Mouse (Mus musculus) forebrain, embryonic 11.5 days (tissue): ENCODE measurements around the gene Nectin1. TPM values are rescaled to one million over a fixed set of nuclear protein-coding genes. Genes with fewer than 3 reads are reported as not detected.

Source experiments
- ATAC-seq: fragments of 200-750 bp; cut with Nextera tagmentation; replicated peaks from 2 replicates; pipeline ENCODE4 v1.8.0; 2017; ENCODE audit warnings: moderate TSS enrichment; ENCODE audit not compliant: low FRiP score
- DNase-seq: peaks from one replicate; pipeline ENCODE4 v3.0.0-alpha.2; 2017; ENCODE audit warnings: low spot score
- H3K27ac ChIP-seq: fragments of 300-500 bp; sonication (generic); 2 replicates; pipeline ENCODE4 v1.5.1; 2014; ENCODE audit warnings: low read depth, low read length
- H3K27me3 ChIP-seq: fragments of 300-500 bp; sonication (generic); 2 replicates; pipeline ENCODE4 v1.6.1; 2014; ENCODE audit warnings: mild to moderate bottlenecking, low read length, mixed read lengths; ENCODE audit not compliant: control insufficient read depth, insufficient read depth
- H3K36me3 ChIP-seq: fragments of 300-500 bp; sonication (generic); 2 replicates; pipeline ENCODE4 v1.6.1; 2014; ENCODE audit warnings: mild to moderate bottlenecking, low read length, moderate library complexity, mixed read lengths; ENCODE audit not compliant: control insufficient read depth, insufficient read depth
- H3K4me1 ChIP-seq: fragments of 300-500 bp; sonication (generic); replicated peaks from 2 replicates; pipeline ENCODE4 v1.6.1; 2014; ENCODE audit warnings: low read length, mixed read lengths; ENCODE audit not compliant: control insufficient read depth, insufficient read depth
- H3K4me2 ChIP-seq: fragments of 300-500 bp; sonication (generic); 2 replicates; pipeline ENCODE4 v1.6.1; 2014; ENCODE audit warnings: low read depth, mild to moderate bottlenecking, low read length, moderate library complexity, mixed read lengths; ENCODE audit not compliant: severe bottlenecking
- H3K4me3 ChIP-seq: fragments of 300-500 bp; sonication (generic); 2 replicates; pipeline ENCODE4 v1.5.1; 2014; ENCODE audit warnings: low read depth, low read length
- H3K9ac ChIP-seq: fragments of 300-500 bp; sonication (generic); 2 replicates; pipeline ENCODE4 v1.6.1; 2014; ENCODE audit warnings: low read length
- H3K9me3 ChIP-seq: fragments of 300-500 bp; sonication (generic); 2 replicates; pipeline ENCODE4 v1.6.1; 2016; ENCODE audit warnings: low read length, mixed read lengths; ENCODE audit not compliant: control insufficient read depth
- whole genome bisulfite sequencing: fragments of 180-500 bp; shearing (Covaris S2); extraction: QIAGEN DNeasy Blood & Tissue Kit; methylation state at CpG from one replicate; pipeline ENCODE4 v1.1.7; 2014; 5-methylcytosine and 5-hydroxymethylcytosine counted together
- polyA plus RNA-seq: library from polyadenylated mRNA; unstranded; fragments of >200 nt; fragmentation: Nextera tagmentation; extraction: Ambion mirVana; gene quantifications from 2 replicates; pipeline ENCODE4 v1.2.1, GENCODE M21; 2014

The Nectin1 gene
- polyA plus RNA-seq, 1 experiment from 2014 or later = 12.4 TPM

- 86% methylated on average over 3 of the region's 3 CpGs for WGBS
- no peak for ATAC-seq
- no peak for DNase-seq
- Histone ChIP-seq H3K27me3 (no peaks in the 10 kb centered on the region), H3K36me3 (peaks cover 10% of the 10 kb centered on the region), H3K9me3 (no peaks in the 10 kb centered on the region), H3K27ac (no peak overlapping the region), H3K4me1 (0 out of 2 replicates have a peak, but pooled peaks cover 1% of the 10 kb centered on the region), H3K9ac (no peak overlapping the region), H3K4me3 (no peak overlapping the region), H3K4me2 (no peak overlapping the region)
These were observed 49.6 kb downstream of the Nectin1 start for GRCm38 (mm10) chr9:43793411-43793810.

- no peaks in the 10 kb centered on the region for H3K27me3 ChIP-seq
- peaks cover 10% of the 10 kb centered on the region for H3K36me3 ChIP-seq
- no peak for DNase-seq
- 92% methylated on average over 3 of the region's 3 CpGs for WGBS
- H3K4me1 ChIP-seq = 0 out of 2 replicates have a peak, but pooled peaks cover 1% of the 10 kb centered on the region
- H3K27ac ChIP-seq = no peak overlapping the region
- no peak overlapping the region for H3K4me2 ChIP-seq
- H3K9ac ChIP-seq = no peak overlapping the region
- ATAC-seq = no peak
- H3K4me3 ChIP-seq = no peak overlapping the region
- no peaks in the 10 kb centered on the region for H3K9me3 ChIP-seq
These were observed 52.2 kb downstream of the Nectin1 start for GRCm38 (mm10) chr9:43796031-43796430.

DNA sequence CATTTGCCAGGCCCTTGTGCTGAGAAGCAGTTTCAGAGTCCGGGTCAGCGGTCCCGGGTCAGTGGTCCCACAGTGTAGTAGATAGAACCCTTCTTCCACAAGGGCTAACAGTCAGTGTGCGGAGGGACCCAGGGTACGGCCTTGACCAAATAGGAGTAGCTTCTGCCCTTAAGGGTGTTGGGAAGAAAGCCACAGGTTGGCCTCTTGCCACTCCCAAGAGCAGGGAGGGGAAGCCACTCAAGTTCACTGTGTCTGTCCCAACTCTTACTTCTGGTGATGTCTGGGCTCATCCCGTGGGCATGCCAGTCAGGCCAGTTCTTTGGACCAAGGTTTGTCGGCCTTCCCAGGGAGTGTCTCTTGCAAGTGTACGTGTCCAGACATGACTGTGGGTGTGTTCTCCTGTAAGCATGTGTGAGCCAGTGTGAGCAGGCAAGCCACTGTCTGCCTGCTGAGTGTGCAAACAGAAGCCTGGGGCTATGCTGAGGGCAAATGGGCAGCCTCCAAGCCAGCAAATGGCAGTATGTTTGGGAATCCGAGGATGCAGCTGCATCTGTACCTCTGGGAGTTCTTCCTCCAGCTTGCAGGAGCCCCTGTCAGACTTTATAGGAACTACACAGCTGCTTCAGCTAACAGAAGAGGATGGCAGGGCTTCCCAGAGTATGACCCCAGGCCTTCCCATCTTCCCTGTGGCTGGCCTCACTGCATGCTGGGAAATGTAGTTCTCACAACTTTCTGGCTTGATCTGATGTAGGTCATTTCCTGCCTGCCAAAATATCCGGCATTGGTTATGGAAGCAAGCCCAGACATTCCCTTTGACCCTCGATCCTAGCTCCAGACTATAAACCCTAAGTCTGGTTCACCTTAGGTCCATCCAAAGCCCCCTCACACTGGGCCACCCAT is 53.3 kb downstream of the Nectin1 start:
- Histone ChIP-seq H3K27ac (no peak overlapping the region), H3K27me3 (no peaks in the 10 kb centered on the region), H3K4me2 (no peak overlapping the region), H3K4me1 (0 out of 2 replicates have a peak, but pooled peaks cover 1% of the 10 kb centered on the region), H3K36me3 (peaks cover 10% of the 10 kb centered on the region), H3K9ac (no peak overlapping the region), H3K9me3 (no peaks in the 10 kb centered on the region), H3K4me3 (no peak overlapping the region)
- DNase-seq (no peak), ATAC-seq (no peak)
- 85% methylated on average over 11 of the region's 11 CpGs for WGBS

DNA sequence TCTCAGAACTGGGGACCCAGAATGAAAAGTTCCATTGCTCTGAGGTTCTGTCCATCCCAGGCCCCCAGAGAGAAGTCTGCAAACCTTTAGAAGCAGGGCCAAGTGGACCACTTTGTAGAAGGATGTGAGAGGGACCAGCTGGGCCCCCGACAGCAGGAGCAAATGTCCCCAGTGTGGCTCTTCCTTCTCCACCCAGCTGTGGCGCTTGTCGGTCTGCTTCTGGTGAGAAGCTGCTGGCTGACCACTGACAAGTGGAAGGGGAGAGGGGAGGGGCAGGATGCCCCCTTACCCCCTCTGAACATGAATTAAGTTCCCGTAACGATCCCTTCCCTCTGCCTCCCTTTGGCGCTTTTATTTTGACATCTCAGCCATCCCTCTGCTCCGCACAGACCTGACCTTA is 54.0 kb downstream of the Nectin1 start:
- Histone ChIP-seq H3K4me3 (no peak overlapping the region), H3K9me3 (no peaks in the 10 kb centered on the region), H3K27me3 (no peaks in the 10 kb centered on the region), H3K36me3 (peaks cover 10% of the 10 kb centered on the region), H3K27ac (no peak overlapping the region), H3K4me1 (0 out of 2 replicates have a peak, but pooled peaks cover 1% of the 10 kb centered on the region), H3K4me2 (no peak overlapping the region), H3K9ac (no peak overlapping the region)
- DNase-seq (no peak), ATAC-seq (no peak)
- WGBS = 77% methylated on average over 7 of the region's 7 CpGs

DNA sequence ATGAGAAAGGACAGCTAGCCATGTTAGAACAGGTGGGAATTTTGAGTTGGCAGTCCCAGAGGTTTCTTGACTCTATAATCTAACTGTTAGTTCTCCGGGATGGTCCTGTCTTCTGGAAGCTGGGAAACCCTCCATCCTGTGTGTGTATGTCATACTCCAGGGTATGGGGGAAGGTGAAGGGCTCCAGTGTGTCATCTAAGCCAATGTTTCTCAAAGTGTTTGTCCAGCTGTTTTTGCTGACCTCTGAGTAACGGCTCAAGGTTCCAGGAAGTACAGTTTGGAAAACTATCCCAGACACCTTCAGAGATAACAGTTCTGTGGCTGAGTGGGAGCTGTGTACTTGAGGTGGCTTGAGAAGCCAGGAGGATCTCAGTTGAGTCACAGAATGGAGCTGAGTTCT is 56.7 kb downstream of the Nectin1 start:
- ATAC-seq = no peak
- no peaks in the 10 kb centered on the region; the same call in 1 of the 2 replicates for H3K36me3 ChIP-seq
- WGBS = 91% methylated on average over 2 of the region's 2 CpGs

GRCm38 (mm10) chr9:43801911-43802310 is 58.1 kb downstream of the Nectin1 start:
- Histone ChIP-seq H3K4me1 (0 out of 2 replicates have a peak, but pooled peaks cover 1% of the 10 kb centered on the region), H3K9ac (no peak overlapping the region), H3K27ac (no peak overlapping the region), H3K36me3 (no peaks in the 10 kb centered on the region; the same call in 1 of the 2 replicates), H3K9me3 (no peaks in the 10 kb centered on the region), H3K4me3 (no peak overlapping the region), H3K4me2 (no peak overlapping the region), H3K27me3 (no peaks in the 10 kb centered on the region)
- DNase-seq (peak; percentile 77), ATAC-seq (0 out of 2 replicates have a peak, but pooled peaks have one; percentile 33)
- WGBS = 38% methylated on average over 5 of the region's 5 CpGs

More for the DNA sequence above, 56.7 kb downstream of the Nectin1 start:
- no peak overlapping the region for H3K9ac ChIP-seq
- no peak overlapping the region for H3K4me3 ChIP-seq
- H3K4me1 ChIP-seq = 0 out of 2 replicates have a peak, but pooled peaks cover 1% of the 10 kb centered on the region
- no peak for DNase-seq
- no peaks in the 10 kb centered on the region for H3K9me3 ChIP-seq
- no peaks in the 10 kb centered on the region for H3K27me3 ChIP-seq
- no peak overlapping the region for H3K4me2 ChIP-seq
- H3K27ac ChIP-seq = no peak overlapping the region

- H3K4me3 ChIP-seq = no peak overlapping the region
- no peaks in the 10 kb centered on the region for H3K27me3 ChIP-seq
- no peak overlapping the region for H3K9ac ChIP-seq
- H3K4me1 ChIP-seq = peaks cover 7% of the 10 kb centered on the region; the same call in 1 of the 2 replicates
- H3K4me2 ChIP-seq = no peak overlapping the region
- ATAC-seq (no peak), DNase-seq (no peak)
- no peak overlapping the region for H3K27ac ChIP-seq
- no peaks in the 10 kb centered on the region for H3K9me3 ChIP-seq
- WGBS = 18% methylated on average over 6 of the region's 6 CpGs
- no peaks in the 10 kb centered on the region; the same call in 1 of the 2 replicates for H3K36me3 ChIP-seq
These were observed 63.8 kb downstream of the Nectin1 start for GRCm38 (mm10) chr9:43807565-43807964.

DNA sequence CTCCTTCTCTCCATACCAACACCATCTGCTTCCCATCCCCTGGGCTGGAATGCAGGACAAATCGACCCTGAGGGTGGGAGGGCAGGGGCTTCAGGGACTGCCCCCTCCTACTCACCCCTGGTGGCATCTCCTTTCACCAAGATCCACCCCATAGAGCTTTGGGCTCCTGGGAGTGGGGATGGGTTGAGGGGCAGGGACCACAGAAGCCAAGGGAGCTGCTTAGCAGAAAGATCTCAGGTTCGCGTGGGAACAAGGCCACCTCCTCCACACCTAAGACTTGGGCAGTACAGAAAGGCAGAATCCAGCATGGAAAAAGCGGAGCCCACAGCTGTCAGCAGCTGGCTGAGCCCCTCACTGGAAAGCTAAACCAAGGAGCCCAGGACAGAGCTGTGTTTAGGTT is 64.3 kb downstream of the Nectin1 start:
- H3K4me3 ChIP-seq = no peak overlapping the region
- H3K36me3 ChIP-seq = no peaks in the 10 kb centered on the region; the same call in 1 of the 2 replicates
- no peak overlapping the region for H3K4me2 ChIP-seq
- ATAC-seq = no peak; the same call in 1 of the 2 replicates
- 7% methylated on average over 3 of the region's 4 CpGs for WGBS
- no peak for DNase-seq
- no peaks in the 10 kb centered on the region for H3K27me3 ChIP-seq
- no peak overlapping the region for H3K9ac ChIP-seq
- H3K4me1 ChIP-seq = peaks cover 7% of the 10 kb centered on the region; the same call in 1 of the 2 replicates
- H3K27ac ChIP-seq = no peak overlapping the region
- no peaks in the 10 kb centered on the region for H3K9me3 ChIP-seq
